Mouse (Mus musculus) 416B (cell line): ENCODE measurements at regions not wholly inside any gene's neighbourhood (a gene's known extent, or its start where the extent isn't known, plus 50 kb on each side); places are given as distances from the start of the nearest gene placed in this dataset.

Experiments used
- DNase-seq: peaks from one replicate; pipeline ENCODE4 v3.0.0; 2011; ENCODE audit warnings: low read depth

- DNase-seq, result no peak
Measured at GRCm38 (mm10) chr6:143287322-143287721, 120.3 kb downstream of the Etnk1 start.

DNA sequence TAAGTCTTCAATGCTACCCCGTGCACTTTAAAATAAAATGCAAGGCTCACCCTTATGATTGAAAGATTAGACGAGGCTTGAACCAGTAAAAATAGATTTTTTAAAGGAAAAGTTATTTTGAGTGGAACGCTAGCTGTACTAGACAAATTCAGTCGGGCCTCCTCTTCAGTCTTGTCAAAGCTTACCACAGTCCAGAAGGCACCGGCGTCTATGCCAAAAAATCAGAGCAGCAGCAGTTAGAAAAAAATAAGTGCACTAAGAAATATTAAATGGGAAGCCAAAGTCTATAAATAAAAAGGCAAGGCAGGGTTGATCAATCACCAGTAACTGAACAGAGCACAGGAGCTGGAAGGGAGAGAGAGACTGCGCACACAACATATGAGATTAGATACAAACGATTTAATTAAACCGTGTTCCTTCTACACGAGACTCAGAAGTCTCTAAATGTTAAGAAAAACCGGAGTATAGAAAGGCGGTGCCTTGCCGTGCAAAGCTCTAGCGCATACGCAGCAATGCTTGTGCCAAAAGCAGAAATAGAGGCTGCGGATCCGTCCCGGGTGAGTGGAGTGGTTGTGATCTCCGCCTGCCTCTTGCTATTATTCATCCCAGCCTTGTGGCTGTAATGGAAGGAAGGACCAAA, 121.6 kb downstream of the Etnk1 start:
- DNase-seq, result no peak

DNA sequence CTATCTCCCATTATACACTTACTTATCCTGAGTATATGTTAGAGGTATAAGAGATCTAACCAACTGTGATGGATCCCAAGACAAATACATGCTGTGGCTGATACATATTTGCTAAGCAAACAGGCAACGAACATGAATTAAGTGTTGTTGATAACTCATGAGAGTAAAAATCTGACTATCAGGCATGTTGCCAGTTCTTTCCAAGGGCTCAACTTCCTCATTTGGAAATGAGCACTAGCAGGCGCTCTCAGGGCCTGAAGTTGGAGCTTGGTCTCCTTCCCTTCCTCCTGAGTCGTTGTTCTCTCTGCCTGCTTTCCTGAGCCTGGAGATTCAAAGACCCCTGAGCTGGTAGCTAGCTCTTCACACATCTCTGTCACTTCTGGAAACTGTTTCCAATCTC, 126.6 kb downstream of the Etnk1 start:
- peak; percentile 20 for DNase-seq

- DNase-seq, result peak; percentile 66
Measured at GRCm38 (mm10) chr6:143298391-143298790, 131.4 kb downstream of the Etnk1 start.

DNA sequence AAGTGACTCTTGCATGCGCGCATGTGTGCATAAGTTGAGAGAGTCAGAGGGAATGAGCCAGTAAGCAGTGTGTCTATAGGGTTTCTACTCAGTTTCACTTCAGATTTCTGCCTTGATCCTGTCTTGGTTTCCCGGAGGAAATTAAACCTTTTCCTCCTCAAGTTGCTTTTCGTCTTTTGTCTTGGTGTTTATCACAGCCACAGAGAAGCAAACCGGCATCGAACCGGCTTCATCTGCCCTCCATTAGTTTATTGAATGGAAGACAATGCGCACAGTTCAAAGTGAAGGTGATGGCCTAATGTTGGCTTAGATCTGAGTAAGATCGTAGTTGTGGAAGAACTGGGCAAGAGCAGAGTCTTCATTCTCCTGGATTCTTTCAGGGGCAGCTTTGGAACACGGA, 134.4 kb downstream of the Etnk1 start:
- DNase-seq, result no peak

- DNase-seq, result peak; percentile 92
Measured at GRCm38 (mm10) chr6:143307327-143307726, 140.3 kb downstream of the Etnk1 start.

DNA sequence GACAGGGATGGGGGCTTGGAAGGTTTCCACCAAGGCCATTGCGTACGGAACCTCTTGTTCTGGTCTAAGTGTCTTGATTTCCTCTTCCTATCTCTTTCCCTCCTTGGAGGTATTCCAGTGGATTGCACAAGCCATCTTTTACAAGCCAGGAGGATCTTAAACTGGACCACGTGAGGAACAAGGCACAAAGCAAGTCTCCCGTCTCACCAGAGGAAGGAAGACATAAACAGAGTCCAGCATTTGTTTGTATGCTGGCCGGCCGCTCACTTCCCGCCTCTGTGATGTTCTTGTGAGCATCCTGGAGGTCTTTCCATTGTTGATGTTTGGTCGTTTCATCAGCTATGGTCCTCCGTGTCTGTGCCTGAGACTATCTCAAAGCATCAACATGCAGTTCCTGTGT, 148.8 kb downstream of the Etnk1 start:
- no peak for DNase-seq

- DNase-seq, result peak; percentile 78
Measured at GRCm38 (mm10) chr6:143320426-143320825, 153.4 kb downstream of the Etnk1 start.

GRCm38 (mm10) chr6:143324636-143325035, 157.6 kb downstream of the Etnk1 start:
- no peak for DNase-seq

DNA sequence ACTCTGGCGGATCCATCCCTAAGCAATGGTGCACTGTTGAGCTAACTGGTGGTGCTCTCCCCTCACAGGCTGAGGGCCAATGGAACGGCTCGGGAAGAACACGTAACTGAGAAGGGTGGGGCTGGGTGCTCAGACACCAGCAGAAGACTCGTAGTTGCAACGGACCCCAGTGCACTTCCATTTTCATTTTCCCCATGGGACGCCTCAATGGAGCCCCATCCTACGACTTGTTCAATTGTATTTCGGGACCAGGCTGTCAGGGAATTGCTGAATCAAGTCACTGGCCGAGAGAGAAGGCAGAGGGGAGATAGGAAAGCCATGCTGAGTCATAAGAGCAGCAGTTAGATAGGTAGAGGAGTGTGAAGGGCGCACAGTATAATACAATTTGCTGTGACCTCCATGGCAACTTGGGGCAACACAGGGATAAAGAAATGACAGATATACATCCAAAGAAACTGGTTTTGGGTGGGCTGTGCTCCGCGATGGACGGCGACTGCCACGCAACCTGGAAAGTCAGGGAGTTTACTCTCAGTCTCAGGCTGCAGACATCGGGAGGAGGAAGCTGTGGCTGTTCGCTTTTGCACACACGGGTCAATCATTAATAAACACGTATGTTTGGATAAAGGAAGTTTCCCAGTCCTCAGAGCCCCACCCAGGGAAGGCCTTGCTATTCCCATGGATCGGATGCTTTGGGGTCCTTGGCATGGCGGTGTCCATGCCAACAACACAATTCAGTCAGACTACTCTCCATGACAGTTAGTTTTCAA, 160.1 kb downstream of the Etnk1 start:
- no peak for DNase-seq

DNA sequence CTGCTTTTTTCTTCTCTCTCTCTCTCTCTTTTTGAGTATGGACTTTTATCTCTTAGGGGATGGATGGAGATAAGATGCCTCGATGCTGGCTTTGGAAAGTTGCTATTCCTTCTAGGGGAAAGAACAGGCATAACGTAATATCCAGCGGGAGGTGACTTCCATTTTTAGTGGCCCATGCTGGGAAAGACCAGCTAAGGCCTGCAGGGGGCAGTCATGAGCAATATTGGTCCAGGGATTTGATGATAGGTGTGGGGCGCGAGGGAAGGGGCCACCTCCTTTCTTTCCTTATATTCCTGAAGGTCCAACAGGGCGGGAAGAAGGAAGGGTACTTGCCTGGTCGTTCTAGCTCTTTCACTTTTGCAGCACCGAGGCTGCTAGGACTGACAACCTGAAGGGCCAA, 160.8 kb downstream of the Etnk1 start:
- no peak for DNase-seq

DNA sequence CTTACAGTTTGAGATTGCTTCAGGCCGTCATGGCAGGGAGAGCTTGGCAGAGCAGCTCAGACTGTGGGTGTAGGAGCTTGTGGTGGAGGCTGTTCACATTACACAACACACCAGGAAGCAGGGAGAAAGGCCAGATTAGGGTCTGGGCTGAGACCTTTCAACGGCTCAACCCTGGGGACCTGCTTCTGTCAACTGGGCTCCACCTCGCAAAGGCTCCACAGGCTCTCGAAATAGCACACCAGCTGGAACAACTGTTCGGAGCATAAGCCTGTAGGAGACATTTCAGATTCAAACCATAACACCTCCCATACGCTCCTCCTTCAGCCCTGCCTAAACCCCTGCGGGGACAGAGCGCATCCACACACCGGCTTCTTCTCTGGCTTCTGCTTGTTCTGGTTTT, 161.2 kb downstream of the Etnk1 start:
- peak; percentile 72 for DNase-seq

- no peak for DNase-seq
Measured at GRCm38 (mm10) chr6:143329096-143329495, 162.1 kb downstream of the Etnk1 start.

GRCm38 (mm10) chr6:143333493-143333892, 166.5 kb downstream of the Etnk1 start:
- DNase-seq, result peak; percentile 95

DNA sequence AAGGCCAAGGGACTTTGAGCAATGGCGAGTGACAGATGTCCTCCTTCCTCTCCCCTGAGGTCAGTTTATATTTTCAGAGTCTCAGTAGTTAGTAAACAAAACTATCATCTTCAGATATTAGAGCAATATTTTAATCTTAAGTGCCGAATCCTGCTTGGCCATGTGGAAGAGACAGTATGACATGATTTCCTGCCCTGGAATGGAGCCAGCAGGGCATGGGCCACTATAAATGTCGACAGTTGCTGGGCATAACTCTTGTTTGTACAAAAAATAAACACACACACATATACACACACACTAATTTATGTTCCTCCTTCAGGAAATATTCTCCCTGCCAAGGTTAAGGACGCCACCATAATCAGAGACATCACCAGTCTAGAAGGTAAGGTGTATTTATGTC, 169.6 kb downstream of the Etnk1 start:
- DNase-seq, result peak; percentile 49

DNA sequence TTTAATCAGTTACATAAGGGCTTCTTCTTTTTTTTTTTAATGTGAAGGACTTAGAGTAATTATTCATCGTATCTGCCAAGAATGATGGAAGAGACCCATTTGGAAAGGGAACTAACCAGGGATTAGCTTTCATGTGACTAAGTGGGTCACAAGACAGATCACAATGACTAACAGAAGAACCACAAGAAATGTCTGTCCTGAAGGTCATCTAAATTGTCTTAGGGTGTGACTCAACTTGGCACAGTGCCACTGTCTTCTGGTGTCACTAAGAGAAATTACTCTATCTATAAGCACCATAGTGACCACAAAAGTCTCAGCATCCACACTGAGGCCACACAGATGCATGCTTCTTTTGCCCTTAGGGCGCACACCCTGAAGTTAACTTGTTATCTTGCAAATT, 182.0 kb downstream of the Etnk1 start:
- peak; percentile 100 for DNase-seq

GRCm38 (mm10) chr6:143359320-143360032, 192.5 kb downstream of the Etnk1 start:
- no peak for DNase-seq

GRCm38 (mm10) chr6:143361149-143361725, 194.2 kb downstream of the Etnk1 start:
- DNase-seq, result peak; percentile 100

DNA sequence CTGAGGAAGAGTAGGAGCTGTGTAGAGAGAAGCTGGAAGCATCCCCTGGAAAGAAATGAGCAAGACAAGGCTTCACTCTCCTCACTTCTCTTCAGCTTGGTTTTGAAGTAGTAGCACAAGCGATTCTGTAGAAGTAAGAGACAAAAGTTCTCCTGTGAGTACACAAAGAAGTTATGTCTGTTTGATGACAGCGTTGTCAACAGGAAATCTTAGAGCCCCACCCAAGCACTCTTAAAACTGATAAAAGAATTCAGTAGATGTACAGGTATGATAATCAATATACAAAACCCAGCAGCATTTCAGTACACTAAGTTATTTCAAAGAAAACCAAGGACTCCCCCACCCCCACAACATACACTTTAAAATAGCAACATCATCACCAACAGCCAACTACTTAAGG, 194.9 kb downstream of the Etnk1 start:
- DNase-seq, result no peak

- DNase-seq, result peak; percentile 88
Measured at GRCm38 (mm10) chr6:143365840-143366239, 198.8 kb downstream of the Etnk1 start.

GRCm38 (mm10) chr6:143367804-143368203, 200.8 kb downstream of the Etnk1 start:
- no peak for DNase-seq

DNA sequence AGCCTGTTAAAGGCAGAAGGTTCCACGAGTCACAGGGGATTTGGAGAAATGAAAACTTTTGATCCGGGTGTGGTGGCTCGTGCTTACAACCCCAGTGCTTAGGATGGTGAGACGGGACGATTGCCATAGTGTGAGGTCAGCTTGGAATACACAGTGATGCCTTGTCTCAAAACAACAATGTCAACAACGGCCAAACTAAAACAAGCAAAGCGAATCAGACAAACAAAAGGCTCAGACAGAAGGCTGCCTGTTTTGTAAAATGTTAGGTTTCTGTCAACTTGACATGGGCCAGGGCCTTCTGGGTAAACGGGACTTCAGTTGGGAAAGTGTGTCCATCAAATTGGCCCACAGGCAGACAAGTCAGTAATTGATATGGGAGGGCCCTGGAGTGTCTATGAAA, 201.6 kb downstream of the Etnk1 start:
- no peak for DNase-seq

GRCm38 (mm10) chr6:143372487-143372886, 205.5 kb downstream of the Etnk1 start:
- DNase-seq, result no peak
